Mouse (Mus musculus) lung, embryonic 15.5 days (tissue): ENCODE results near the gene H2al1e. TPM values are rescaled to one million over a fixed set of nuclear protein-coding genes. Genes with fewer than 3 reads are reported as not detected.
"Not testable (repeated sequence)": the region's sequence is repeated elsewhere in the genome, so short reads cannot be mapped to it uniquely, and the experiment has no call there.

Source experiments
- ATAC-seq: fragments of 200-750 bp; cut with Nextera tagmentation; 2 replicates; pipeline ENCODE4 v1.8.0; 2017; ENCODE audit warnings: moderate number of reproducible peaks, borderline replicate concordance; ENCODE audit not compliant: low FRiP score, low TSS enrichment; ENCODE audit errors: extremely low read depth
- H3K27ac ChIP-seq: fragments of 300-500 bp; sonication (generic); 2 replicates; pipeline ENCODE4 v1.5.1; 2015; ENCODE audit warnings: moderate library complexity, mild to moderate bottlenecking, inconsistent platforms
- H3K27me3 ChIP-seq: fragments of 300-500 bp; sonication (generic); 2 replicates; pipeline ENCODE4 v1.6.1; 2015; ENCODE audit warnings: inconsistent platforms
- H3K36me3 ChIP-seq: fragments of 300-500 bp; sonication (generic); 2 replicates; pipeline ENCODE4 v1.6.1; 2015; ENCODE audit warnings: inconsistent platforms
- H3K4me1 ChIP-seq: fragments of 300-500 bp; sonication (generic); 2 replicates; pipeline ENCODE4 v1.6.1; 2015; ENCODE audit warnings: inconsistent platforms
- H3K4me2 ChIP-seq: fragments of 300-500 bp; sonication (generic); 2 replicates; pipeline ENCODE4 v1.6.1; 2015; ENCODE audit warnings: inconsistent platforms, mild to moderate bottlenecking, moderate library complexity
- H3K4me3 ChIP-seq: fragments of 300-500 bp; sonication (generic); 2 replicates; pipeline ENCODE4 v1.5.1; 2015; ENCODE audit warnings: mild to moderate bottlenecking, inconsistent platforms
- H3K9ac ChIP-seq: fragments of 300-500 bp; sonication (generic); 2 replicates; pipeline ENCODE4 v1.6.1; 2015; ENCODE audit warnings: inconsistent platforms
- H3K9me3 ChIP-seq: fragments of 300-500 bp; sonication (generic); 2 replicates; pipeline ENCODE4 v1.6.1; 2016; ENCODE audit warnings: inconsistent platforms
- WGBS: fragments of 180-500 bp; shearing (Covaris S2); methylation state at CpG from one replicate; pipeline ENCODE4 v1.1.7; 2015; 5-methylcytosine and 5-hydroxymethylcytosine counted together
- polyA plus RNA-seq: library from polyadenylated mRNA; unstranded; fragments of >200 nt; fragmentation: Nextera tagmentation; extraction: Ambion mirVana; gene quantifications from 2 replicates; pipeline ENCODE4 v1.2.1, GENCODE M21; 2015

H2al1e gene
- polyA plus RNA-seq, result not detected in 2 replicates

DNA sequence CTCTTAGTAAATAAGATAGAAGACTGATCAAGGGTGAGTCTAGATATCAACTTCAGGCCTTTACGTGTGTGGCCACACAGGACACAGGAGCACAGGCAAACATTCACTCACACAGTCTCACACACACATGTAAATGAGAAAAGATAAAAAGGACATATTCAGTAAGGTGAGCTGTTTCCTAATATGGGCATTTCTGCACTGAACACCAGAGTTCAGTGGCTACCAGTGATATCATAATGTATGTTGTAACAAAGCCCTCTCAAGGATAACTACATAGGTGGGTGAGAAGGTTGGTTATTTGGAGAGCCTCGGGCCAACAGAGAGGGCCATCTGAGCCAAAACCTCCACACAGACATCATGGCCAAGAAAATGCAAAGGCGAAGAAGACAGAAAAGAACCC, at the start of gene H2al1e:
Gene H2al1e, plus strand, starts transcription at position 301 of the 400 bp plus-strand sequence.
- H3K9ac ChIP-seq, H3K4me1 ChIP-seq, H3K27me3 ChIP-seq, H3K4me3 ChIP-seq, H3K4me2 ChIP-seq, H3K36me3 ChIP-seq, ATAC-seq, H3K9me3 ChIP-seq, H3K27ac ChIP-seq: not testable (repeated sequence)
- WGBS, result no CpG with 5 or more reads among the region's 3 CpGs

DNA sequence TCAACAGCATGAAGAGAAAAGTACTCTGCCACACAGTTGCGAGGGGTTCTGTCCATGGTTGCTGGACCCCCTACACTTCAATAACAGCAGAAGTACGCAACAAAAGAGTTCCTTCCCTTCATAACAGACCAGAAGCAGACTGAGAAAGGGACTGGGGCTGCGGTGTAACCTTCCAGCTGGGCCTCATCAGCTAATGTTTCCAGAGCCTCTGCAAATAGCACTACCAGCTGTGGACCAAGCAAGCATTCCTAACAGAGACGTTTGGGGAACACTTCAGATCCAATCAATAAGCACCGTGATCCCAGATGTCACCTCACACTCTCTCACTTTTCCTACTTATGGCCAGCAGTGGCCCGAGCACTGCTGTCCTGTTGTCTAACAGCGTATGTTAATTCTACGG, 46.8 kb upstream of the H2al1e start:
- no peak overlapping the region for H3K4me3 ChIP-seq
- no peaks in the 10 kb centered on the region for H3K4me1 ChIP-seq
- peak; percentile 39; the same call in 1 of the 2 replicates for ATAC-seq
- WGBS, result 49% methylated on average over 8 of the region's 8 CpGs
- no peak overlapping the region for H3K27ac ChIP-seq
- H3K9me3 ChIP-seq, result no peaks in the 10 kb centered on the region
- peaks cover 3% of the 10 kb centered on the region; the same call in 1 of the 2 replicates for H3K27me3 ChIP-seq
- no peak overlapping the region for H3K4me2 ChIP-seq
- no peaks in the 10 kb centered on the region for H3K36me3 ChIP-seq
- H3K9ac ChIP-seq, result no peak overlapping the region

DNA sequence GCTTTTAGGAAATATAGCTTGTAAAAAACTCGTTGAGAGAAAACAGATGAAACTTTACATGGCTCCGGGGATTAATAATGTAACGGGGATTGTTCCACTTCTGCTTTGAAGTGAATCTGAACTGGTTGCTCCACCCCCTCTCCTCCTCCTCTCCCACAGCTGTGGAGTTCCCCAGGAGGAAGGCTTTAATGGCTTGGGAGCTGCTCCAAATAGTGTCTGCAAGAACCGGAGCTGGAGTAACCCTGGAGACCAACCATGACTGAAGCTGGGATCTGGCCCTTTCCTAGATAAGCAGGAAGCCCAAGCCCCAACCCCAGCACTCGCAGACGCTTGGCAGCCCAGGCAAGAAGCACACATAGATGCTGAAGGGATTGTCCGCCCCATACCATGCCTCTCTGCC, 43.9 kb upstream of the H2al1e start:
- Histone ChIP-seq H3K9me3 (no peaks in the 10 kb centered on the region), H3K4me2 (no peak overlapping the region), H3K36me3 (no peaks in the 10 kb centered on the region), H3K27me3 (0 out of 2 replicates have a peak, but pooled peaks cover 4% of the 10 kb centered on the region), H3K27ac (no peak overlapping the region), H3K9ac (no peak overlapping the region), H3K4me1 (no peaks in the 10 kb centered on the region), H3K4me3 (no peak overlapping the region)
- peak; percentile 83; the same call in 1 of the 2 replicates for ATAC-seq
- WGBS, result 48% methylated on average over 7 of the region's 7 CpGs

DNA sequence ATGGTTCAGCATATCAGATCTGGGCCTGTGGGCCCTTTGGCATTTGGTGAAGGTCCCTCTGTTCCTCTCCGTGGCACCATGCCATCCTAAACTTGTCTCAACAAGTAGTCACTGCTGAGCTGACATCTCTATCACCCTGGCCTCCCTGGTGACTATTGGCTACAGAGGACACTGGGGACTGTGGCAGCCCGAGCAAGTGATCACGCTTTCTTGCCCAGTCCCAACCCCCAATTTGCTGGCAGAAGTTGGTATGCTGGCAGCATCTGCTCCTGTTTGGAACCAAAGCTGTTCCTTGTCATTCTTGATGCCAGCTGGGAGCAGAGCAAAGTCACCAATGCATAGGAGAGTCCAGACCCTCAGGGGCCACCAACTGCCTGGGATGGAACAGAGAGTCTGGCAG, 42.7 kb upstream of the H2al1e start:
- Histone ChIP-seq H3K4me2 (no peak overlapping the region), H3K9ac (no peak overlapping the region), H3K27ac (no peak overlapping the region), H3K27me3 (0 out of 2 replicates have a peak, but pooled peaks cover 4% of the 10 kb centered on the region), H3K4me1 (0 out of 2 replicates have a peak, but pooled peaks cover 4% of the 10 kb centered on the region), H3K36me3 (no peaks in the 10 kb centered on the region), H3K4me3 (no peak overlapping the region), H3K9me3 (no peaks in the 10 kb centered on the region)
- 74% methylated on average over 3 of the region's 3 CpGs for WGBS
- no peak for ATAC-seq

DNA sequence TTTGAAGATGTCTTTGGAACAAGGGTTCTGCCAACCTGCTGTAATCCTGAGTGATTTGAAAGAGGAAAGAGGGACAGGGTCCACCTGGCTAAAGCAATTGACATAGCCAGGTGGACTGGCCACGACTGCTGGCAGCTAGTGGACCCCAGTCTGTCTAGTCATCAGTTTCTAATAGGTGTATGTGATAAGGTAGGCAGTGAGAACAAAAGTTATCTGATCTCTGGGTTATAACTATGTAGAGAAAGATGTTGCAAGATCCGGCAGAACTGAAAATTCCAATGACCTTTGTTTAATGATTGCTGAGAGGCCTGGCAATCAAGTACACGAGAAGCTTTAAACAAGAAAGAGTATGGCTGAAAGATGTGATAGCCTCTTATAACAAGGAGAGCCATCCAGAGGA, 38.5 kb upstream of the H2al1e start:
- H3K4me3 ChIP-seq, result no peak overlapping the region
- H3K36me3 ChIP-seq, result no peaks in the 10 kb centered on the region
- 0 out of 2 replicates have a peak, but pooled peaks cover 4% of the 10 kb centered on the region for H3K4me1 ChIP-seq
- no peak for ATAC-seq
- no peak overlapping the region for H3K9ac ChIP-seq
- no peaks in the 10 kb centered on the region for H3K9me3 ChIP-seq
- H3K4me2 ChIP-seq, result no peak overlapping the region
- H3K27me3 ChIP-seq, result 0 out of 2 replicates have a peak, but pooled peaks cover 4% of the 10 kb centered on the region
- WGBS, result 51% methylated on average over 3 of the region's 3 CpGs
- H3K27ac ChIP-seq, result no peak overlapping the region

DNA sequence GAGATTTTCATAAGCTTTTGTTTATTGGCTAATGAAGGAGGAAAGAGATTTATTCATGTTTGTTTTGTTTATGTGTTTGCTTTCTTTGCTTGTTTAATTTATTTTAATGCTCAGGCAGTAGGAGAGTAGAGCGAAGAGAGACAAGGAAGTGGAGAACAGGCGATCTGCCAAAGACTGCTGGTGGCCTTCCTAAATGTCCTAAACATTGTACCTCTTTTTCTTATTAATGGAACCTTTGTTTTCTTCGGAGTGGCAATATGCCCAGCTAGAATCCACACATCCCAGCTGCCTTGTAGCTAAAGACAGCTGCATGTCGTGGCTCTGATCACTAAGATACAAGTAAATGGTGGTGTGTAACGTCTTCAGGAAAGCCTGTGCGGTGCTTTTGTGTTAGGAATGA, 34.7 kb upstream of the H2al1e start:
- WGBS, result 62% methylated on average over 6 of the region's 6 CpGs
- H3K27ac ChIP-seq, result no peak overlapping the region
- H3K4me1 ChIP-seq, result 0 out of 2 replicates have a peak, but pooled peaks cover 4% of the 10 kb centered on the region
- no peak overlapping the region for H3K4me3 ChIP-seq
- H3K4me2 ChIP-seq, result no peak overlapping the region
- no peaks in the 10 kb centered on the region for H3K9me3 ChIP-seq
- H3K36me3 ChIP-seq, result no peaks in the 10 kb centered on the region
- no peak for ATAC-seq
- H3K27me3 ChIP-seq, result peaks cover 1% of the 10 kb centered on the region; the same call in 1 of the 2 replicates
- H3K9ac ChIP-seq, result no peak overlapping the region

DNA sequence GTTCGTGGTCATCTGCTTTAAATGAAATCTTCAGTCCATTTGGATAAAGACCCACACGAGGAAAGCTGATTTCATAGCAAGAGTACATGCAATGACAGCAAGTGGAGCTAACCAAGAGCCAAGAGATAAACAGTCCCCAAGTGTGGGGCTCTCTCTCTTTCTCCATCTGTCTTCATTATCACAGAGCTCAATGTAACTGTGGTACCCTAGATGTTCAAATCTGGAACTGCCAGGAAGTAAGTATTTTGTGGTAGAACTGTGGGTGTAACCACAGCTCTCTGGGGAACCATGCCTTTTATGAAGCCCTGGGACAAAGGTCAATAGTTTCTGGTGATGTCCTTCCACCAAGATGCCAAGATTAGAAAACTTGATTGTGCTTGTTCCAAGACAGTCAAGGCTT, 31.0 kb upstream of the H2al1e start:
- ATAC-seq, result no peak
- 60% methylated on average over 2 of the region's 2 CpGs for WGBS
- no peaks in the 10 kb centered on the region for H3K9me3 ChIP-seq
- no peaks in the 10 kb centered on the region for H3K36me3 ChIP-seq
- H3K27ac ChIP-seq, result no peak overlapping the region
- H3K27me3 ChIP-seq, result peaks cover 4% of the 10 kb centered on the region; the same call in 1 of the 2 replicates
- no peak overlapping the region for H3K9ac ChIP-seq
- no peaks in the 10 kb centered on the region for H3K4me1 ChIP-seq
- no peak overlapping the region for H3K4me2 ChIP-seq
- no peak overlapping the region for H3K4me3 ChIP-seq

DNA sequence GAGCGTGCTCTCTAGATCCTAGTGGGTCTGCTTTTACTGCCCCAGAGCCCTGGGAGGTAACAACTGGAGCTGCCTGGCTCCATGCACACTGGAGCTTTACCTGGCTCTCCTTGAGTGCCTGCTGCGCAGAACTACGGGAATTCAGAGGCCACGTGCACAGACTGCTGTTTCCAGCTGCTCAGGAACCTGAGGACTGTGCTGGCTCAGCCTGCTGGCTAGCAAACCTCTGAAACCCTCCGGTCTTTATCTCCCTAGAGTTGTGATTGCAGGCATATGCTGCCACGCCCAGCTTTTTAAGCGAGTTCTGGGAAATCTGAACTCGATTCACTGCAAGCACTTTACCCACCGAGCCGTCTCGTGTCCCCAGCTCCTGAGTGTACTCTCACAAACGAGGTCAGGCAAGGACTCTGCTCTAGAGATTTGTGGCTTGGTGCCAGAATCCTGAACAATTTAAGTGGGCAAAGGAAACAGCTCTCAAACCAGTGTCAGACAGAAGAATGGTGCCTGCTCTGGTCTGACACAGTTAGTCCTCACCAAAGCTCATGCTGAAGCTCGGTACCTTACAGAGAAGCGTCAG, 23.3 kb upstream of the H2al1e start:
- no peak overlapping the region for H3K9ac ChIP-seq
- WGBS, result 37% methylated on average over 14 of the region's 14 CpGs

DNA sequence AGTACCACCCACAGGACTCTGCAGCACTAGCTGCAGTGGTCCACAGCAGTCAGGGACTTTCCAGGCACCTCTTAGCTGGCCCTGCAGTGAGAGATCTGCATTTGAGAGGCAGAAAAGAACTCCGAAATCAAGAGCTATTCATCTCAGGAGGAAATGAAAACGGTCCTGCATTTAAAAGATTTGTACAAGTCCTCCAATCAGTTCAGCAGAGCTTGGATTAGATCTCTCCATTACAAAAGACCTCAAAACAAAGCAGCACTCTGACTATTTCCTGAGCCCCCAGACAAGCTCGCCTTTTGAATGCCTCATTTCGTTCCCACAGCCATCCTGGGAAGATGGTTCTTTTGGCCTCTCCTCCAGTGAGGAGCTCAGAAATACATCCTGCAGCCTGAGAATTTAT, 22.5 kb upstream of the H2al1e start:
- Histone ChIP-seq H3K4me3 (no peak overlapping the region), H3K27me3 (peaks cover 4% of the 10 kb centered on the region; the same call in 1 of the 2 replicates), H3K36me3 (no peaks in the 10 kb centered on the region), H3K9ac (no peak overlapping the region), H3K4me1 (0 out of 2 replicates have a peak, but pooled peaks cover 3% of the 10 kb centered on the region), H3K27ac (no peak overlapping the region), H3K4me2 (no peak overlapping the region), H3K9me3 (no peaks in the 10 kb centered on the region)
- ATAC-seq, result no peak
- WGBS, result 65% methylated on average over 4 of the region's 4 CpGs

More for the DNA sequence above, 23.3 kb upstream of the H2al1e start:
- no peak overlapping the region for H3K27ac ChIP-seq
- H3K36me3 ChIP-seq, result no peaks in the 10 kb centered on the region
- H3K4me1 ChIP-seq, result 0 out of 2 replicates have a peak, but pooled peaks cover 3% of the 10 kb centered on the region
- no peak overlapping the region for H3K4me2 ChIP-seq
- H3K9me3 ChIP-seq, result no peaks in the 10 kb centered on the region
- H3K4me3 ChIP-seq, result no peak overlapping the region
- no peak for ATAC-seq
- H3K27me3 ChIP-seq, result peaks cover 4% of the 10 kb centered on the region; the same call in 1 of the 2 replicates

DNA sequence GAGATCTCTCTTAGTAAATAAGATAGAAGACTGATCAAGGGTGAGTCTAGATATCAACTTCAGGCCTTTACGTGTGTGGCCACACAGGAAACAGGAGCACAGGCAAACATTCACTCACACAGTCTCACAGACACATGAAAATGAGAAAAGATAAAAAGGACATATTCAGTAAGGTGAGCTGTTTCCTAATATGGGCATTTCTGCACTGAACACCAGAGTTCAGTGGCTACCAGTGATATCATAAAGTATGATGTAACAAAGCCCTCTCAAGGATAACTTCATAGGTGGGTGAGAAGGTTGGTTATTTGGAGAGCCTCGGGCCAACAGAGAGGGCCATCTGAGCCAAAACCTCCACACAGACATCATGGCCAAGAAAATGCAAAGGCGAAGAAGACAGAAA, 12.8 kb upstream of the H2al1e start, which contains the start of gene H2al1a:
Gene H2al1a, plus strand, starts transcription at position 301 of the 400 bp plus-strand sequence.
- H3K27ac ChIP-seq, H3K36me3 ChIP-seq, H3K4me3 ChIP-seq, H3K4me2 ChIP-seq, H3K9me3 ChIP-seq, H3K9ac ChIP-seq, ATAC-seq, H3K4me1 ChIP-seq, H3K27me3 ChIP-seq: not testable (repeated sequence)
- no CpG with 5 or more reads among the region's 3 CpGs for WGBS

DNA sequence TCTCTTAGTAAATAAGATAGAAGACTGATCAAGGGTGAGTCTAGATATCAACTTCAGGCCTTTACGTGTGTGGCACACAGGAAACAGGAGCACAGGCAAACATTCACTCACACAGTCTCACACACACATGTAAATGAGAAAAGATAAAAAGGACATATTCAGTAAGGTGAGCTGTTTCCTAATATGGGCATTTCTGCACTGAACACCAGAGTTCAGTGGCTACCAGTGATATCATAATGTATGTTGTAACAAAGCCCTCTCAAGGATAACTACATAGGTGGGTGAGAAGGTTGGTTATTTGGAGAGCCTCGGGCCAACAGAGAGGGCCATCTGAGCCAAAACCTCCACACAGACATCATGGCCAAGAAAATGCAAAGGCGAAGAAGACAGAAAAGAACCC, 9.6 kb upstream of the H2al1e start, which contains the start of gene H2al1b:
Gene H2al1b, plus strand, starts transcription at position 301 of the 400 bp plus-strand sequence.
- ATAC-seq, H3K9ac ChIP-seq, H3K4me2 ChIP-seq, H3K9me3 ChIP-seq, H3K4me1 ChIP-seq, H3K4me3 ChIP-seq, H3K36me3 ChIP-seq, H3K27me3 ChIP-seq, H3K27ac ChIP-seq: not testable (repeated sequence)
- 100% methylated on average over 1 of the region's 3 CpGs for WGBS

DNA sequence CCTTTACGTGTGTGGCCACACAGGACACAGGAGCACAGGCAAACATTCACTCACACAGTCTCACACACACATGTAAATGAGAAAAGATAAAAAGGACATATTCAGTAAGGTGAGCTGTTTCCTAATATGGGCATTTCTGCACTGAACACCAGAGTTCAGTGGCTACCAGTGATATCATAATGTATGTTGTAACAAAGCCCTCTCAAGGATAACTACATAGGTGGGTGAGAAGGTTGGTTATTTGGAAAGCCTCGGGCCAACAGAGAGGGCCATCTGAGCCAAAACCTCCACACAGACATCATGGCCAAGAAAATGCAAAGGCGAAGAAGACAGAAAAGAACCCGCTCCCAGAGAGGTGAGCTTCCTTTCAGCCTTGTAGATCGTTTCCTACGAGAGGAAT, 6.4 kb upstream of the H2al1e start, which contains the start of gene H2al1c:
Gene H2al1c, plus strand, starts transcription at position 301 of the 400 bp plus-strand sequence.
- H3K4me3 ChIP-seq, H3K4me1 ChIP-seq: not testable (repeated sequence)

More for the DNA sequence above, 6.4 kb upstream of the H2al1e start, which contains the start of gene H2al1c:
- not testable (repeated sequence) for H3K27ac ChIP-seq, H3K27me3 ChIP-seq, H3K4me2 ChIP-seq, H3K36me3 ChIP-seq, H3K9ac ChIP-seq, H3K9me3 ChIP-seq, ATAC-seq
- WGBS, result 38% methylated on average over 1 of the region's 6 CpGs
